Mouse (Mus musculus) left cerebral cortex, adult 18-20 months (tissue): ENCODE data around the gene Tbx1. TPM values are rescaled to one million over a fixed set of nuclear protein-coding genes. Genes with fewer than 3 reads are reported as not detected.
A peak's percentile ranks its signal among the peaks of the same experiment; 100 is the strongest.

Experiments
- DNase-seq, 2 experiments: peaks; one replicate each; pipeline ENCODE4 v3.0.0; 2021 to 2022; ENCODE audit warnings: low spot score in 2 of 2, mixed read lengths in 1 of 2
- total RNA-seq, 2 experiments: library from RNA; stranded (reverse); gene quantifications; 2 replicates each; pipeline ENCODE4 v1.2.3; 2021

The Tbx1 gene
- total RNA-seq, 2 experiments from 2014 or later, result 1.3 TPM

GRCm38 (mm10) chr16:18622916-18623750 lies 32.7 kb upstream of the Tbx1 start:
- peak in 1 of 2 experiments; percentile 42 for DNase-seq

DNA sequence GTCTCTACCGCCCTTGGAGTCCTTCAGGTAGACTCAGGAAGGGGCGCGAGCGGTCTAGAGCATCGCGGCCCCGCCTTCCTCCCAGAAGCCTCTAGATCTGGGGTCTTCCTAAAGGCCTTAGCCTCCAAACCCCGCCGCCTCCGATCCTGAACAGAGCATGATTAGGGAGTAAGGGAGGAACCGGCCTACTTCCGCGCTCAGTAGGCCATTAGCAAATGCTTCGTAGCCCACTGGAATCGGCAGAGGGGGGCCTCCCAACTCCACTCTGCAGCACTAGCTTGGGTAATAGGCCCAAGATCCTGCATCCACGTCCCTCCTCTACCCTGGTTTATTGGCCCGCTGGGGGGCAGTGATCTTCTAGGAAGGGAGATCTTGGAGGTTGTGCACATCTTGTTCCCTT lies 31.5 kb upstream of the Tbx1 start, which contains the start of gene Gp1bb:
TSS of gene Gp1bb (minus strand) at position 385 of the 400 bp plus-strand sequence.
- no peak for DNase-seq

DNA sequence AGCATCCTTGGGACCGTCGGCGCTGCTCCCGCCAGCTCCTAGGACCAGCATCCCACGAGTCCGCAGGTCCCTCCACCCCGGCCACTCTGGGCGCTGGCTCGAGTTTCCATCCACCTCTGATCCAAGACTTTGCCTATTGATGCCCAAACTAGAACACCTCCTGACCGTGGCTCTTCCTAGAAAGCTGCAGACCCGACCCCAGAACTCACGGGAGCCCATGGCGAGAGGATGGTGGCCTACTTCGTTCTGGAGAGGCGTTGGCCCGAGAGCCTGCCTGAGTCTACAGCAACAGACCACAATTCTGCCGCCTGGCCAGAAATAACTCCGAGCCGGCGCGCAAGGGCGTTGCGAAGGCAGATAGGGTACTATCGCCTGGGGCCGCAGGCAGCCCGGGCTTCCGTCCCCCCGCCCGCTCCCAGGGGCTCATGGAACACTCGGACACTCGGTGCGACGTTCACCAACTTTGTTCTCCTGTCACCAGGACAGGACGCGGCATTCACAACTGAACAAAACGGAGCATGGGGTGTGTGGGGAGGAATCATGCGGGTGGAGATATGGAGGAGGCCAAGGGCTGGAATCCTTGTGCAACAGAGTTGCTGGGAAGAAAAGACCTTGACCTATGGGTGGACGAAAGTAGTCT lies 31.0 kb upstream of the Tbx1 start:
- DNase-seq, result no peak

DNA sequence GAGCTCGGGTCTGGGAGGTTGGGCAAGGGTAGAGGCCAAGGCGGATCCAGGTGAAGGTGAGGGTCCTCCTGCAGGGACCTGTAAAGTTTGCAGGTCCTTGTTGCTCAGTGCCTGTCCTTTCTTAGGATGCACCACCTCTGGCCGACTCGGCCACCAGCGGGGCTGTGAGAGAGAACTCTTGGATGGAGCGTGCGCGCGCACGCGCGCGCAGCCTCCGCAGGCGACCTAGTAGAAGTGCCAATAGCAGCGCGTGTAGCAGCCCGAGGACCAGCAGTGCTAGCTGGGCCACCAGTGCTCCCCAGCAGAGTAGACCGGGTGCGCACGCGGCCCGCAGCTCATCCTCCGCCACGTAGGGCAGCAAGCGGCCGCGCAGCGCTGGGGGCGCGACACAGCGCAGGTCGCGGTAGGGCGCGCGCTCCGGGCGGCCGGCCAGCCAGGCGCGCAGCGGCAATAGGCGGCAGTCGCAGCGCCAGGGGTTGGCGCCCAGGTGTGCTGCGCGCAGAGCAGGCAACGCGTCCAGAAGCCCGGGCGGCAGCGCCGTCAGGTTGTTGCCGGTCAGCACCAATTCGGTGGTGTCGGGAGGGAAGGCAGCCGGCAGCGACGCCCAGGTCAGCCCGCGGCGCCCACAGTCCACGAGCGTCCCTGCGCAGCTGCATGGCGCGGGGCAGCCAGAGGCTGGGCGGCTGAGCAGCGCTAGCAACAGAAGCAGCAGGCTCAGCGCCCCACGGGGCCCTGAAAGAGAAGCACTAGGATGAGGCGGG lies 30.3 kb upstream of the Tbx1 start:
- peak in 1 of 2 experiments; percentile 65 for DNase-seq

- no peak for DNase-seq
These were observed 29.7 kb upstream of the Tbx1 start for GRCm38 (mm10) chr16:18620201-18620600.

GRCm38 (mm10) chr16:18619110-18619509 lies 28.6 kb upstream of the Tbx1 start:
- DNase-seq, result no peak

DNA sequence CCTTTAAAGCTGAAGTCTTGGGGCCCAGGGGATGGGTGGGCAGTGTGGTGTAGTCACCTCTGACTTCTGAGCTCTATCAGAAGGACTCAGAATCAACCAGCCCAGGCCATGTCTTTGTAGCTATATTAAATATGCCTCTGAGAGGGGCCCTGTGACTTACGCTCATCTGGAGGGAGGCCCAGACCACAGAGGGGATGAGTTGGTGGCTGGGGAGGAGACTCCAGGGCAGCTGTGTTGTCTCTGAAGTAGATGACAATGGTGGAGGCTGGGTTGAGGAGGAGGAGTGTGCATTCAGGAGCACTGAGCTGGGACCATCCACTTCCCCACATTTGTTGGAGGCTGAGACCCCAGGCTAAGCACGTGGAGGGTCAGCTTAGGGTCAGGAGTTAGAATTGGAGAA lies 27.8 kb upstream of the Tbx1 start:
- no peak for DNase-seq

DNA sequence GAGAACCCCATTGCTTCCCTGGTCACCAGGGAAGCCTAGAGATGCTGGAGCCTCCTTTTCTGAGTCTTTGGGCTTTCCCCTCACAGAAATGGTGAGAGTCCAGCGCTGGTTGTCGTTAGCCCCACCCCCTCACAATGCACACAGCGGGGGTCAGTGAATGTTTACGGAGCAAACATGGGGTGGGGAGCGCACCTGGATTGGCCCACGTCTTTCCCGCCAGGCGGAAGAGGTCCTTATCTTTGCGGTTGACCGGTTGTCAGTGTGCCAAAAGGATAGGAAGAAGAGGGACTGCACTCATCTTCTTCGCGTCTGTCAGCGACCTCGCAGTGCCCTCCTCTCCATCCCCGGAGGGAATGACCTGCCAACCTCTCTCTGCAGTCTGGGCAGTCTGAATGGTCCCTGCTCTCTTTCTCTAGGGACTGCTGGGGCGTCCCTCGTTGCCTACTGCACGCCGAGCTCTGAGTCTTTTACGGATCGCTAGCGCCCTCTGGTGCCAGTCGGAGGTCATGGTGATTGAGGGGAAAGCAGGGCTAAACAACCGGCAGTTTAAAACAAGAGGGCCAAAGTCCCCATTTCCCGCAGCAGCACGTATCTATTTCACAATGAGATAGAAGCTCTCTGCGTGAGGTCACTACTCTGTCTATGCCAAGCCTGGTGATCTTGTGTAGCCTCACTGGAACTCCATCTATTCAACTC lies 27.0 kb upstream of the Tbx1 start:
- DNase-seq, result peak; percentile 94 to 95

- no peak for DNase-seq
These were observed 22.8 kb upstream of the Tbx1 start for GRCm38 (mm10) chr16:18613301-18613700.

- no peak for DNase-seq
These were observed 21.3 kb upstream of the Tbx1 start for GRCm38 (mm10) chr16:18611752-18612151.

DNA sequence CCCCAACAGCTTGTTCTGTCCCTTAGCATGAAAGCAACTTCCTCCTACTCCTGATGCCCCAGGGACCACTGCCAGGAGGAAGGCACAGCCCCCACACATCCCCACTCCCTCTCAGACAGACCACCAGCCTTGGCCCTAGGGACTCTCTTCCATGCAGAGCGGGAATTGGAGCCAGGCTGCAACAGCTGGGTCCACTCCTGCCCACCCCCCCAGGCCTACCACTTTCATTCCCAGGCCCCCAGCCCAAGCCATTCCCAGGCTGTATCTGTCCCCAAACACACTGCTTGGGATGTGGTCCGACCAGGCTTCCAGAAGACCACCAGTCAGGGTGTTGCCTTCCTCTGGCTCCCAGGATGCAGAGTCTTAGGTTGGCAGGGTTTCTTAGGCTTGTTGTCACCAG lies 18.6 kb upstream of the Tbx1 start:
- no peak for DNase-seq

GRCm38 (mm10) chr16:18608226-18608625 lies 17.8 kb upstream of the Tbx1 start:
- DNase-seq, result no peak

DNA sequence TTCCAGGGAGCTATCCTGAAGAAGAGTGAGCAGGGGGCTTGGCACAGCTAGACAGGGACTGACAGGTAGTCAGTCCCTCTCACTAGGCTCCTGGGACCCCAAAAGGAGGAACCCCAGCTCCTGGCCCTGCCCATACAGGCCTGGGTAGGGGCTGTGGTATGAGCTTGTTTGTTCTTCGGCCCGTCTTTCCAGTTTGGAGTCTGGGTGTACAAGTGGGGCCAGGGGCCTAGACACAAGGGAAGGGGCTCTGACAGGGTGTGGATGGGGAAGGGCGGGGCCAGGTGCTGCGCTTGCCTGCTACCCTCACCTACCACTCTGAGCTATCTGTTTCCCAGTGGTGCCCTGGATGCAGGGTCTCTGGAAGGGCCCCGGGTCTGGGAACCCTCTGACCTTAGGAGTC lies 15.2 kb upstream of the Tbx1 start:
- DNase-seq, result no peak

- DNase-seq, result no peak
These were observed 13.8 kb upstream of the Tbx1 start for GRCm38 (mm10) chr16:18604267-18604701.

DNA sequence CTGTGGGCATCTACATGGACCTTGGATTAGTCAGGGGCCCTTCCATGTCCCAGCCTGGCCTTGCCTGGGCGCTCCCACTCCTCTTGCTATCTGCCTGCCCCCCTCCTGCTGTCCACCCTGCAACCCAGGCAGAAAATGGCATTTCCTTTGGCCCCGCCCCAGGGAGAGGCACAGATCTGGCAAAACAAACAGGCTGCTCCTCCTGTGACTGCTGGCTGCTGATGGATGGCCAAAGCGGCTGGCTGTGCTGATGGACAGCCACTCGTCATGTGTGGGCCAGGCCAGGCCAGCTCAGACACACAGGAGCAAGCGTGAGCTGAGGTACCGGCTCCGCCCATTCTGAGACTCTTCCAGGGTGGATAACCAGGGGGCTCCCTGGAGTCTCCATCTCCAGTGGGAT lies 11.0 kb upstream of the Tbx1 start:
- DNase-seq, result no peak

DNA sequence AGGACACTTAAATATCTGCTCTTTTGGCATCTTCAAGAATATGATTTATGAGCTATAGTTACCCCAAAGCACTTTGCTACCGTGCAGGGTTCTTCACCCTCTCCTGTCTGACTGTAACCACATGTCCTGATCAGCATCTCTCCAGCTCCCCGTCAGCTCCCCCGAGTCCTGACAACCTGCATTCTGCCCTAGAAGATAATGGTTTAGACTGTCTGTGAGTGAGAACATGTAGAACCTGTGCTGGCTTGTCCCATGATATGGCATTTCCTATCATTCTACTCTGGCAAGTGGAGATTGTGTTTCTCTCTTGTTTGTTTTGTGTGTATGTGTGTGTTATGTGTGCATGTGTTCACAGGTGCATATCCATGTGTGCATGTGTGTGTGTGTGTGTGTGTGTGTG lies 7.5 kb upstream of the Tbx1 start:
- DNase-seq, result no peak

DNA sequence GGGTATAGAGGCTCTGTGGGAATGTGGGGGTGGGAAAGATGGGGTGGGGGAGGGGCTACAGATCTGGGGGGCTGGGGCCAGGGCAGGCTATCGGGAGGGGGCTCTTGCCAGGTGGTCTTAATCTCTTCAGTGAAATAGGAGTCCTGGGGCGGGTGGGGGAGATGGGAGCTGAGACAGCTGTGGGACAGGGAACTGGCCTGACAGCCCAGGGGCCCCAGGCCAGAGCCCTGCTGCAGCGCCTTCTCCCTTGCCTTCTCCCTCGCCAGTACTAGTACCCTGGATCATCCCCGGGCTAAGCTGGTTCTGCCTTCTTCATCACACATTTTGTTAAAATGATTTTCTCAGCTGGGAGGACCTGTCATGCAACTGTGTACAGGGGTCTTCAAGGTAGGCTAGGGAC lies 5.8 kb upstream of the Tbx1 start:
- no peak for DNase-seq

GRCm38 (mm10) chr16:18593930-18594329 lies 3.5 kb upstream of the Tbx1 start:
- no peak for DNase-seq

- no peak for DNase-seq
These were observed 862 bp upstream of the Tbx1 start for GRCm38 (mm10) chr16:18591047-18592018.

- no peak for DNase-seq
These were observed 1.3 kb downstream of the Tbx1 start for GRCm38 (mm10) chr16:18589080-18589621.
